Mouse (Mus musculus): ENCODE results near the gene Eif2b2. TPM values are rescaled to one million over a fixed set of nuclear protein-coding genes. Genes with fewer than 3 reads are reported as not detected.

The Eif2b2 gene
- polyA plus RNA-seq, 1 experiment from 2014 or later, result 64.9 TPM

DNA sequence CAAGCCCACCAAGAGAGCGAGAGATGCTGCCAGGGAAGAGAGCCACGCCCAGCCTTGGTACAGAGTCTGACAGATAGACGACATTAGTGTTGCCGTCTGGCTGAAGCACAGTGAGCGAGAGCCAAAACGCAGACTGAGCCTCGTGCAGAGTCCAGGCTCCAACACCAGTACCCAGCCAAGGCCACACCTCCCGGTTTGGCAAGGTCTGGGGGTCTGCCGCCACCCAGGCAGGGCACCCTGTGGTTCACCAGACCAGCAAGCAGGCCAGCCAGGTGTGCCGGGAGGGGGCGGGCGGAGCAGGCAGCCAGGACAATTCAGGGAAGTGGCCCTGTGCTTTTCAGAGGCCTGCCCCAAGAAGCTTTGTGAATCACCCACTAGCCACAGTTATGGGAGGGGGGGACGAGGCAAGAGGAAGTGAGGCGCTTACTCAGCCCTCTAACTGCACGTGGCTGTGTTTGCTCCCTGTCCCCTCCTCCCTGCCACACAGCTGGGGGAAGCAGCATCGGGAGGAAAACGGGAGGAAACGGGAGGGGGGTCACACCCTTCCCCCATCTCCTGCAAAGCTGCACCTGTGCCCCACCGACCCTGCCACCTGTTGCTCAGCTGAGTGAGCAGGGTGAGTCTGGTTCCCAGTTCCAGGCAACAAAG, 26.7 kb upstream of the Eif2b2 start:
- H3K36me3 ChIP-seq (ENCODE audit: insufficient read depth, low read length), result no peaks in the 10 kb centered on the region
- peak overlapping the region; percentile 22 for H3K4me2 ChIP-seq (replicated peaks; ENCODE audit: low read depth, low read length)
- H3K9ac ChIP-seq (replicated peaks; ENCODE audit: low read depth), result 0 out of 2 replicates have a peak overlapping the region, but pooled peaks have one; percentile 8
- no peaks in the 10 kb centered on the region for H3K9me3 ChIP-seq (ENCODE audit: low read length)
- peak; percentile 60 for ATAC-seq
- peak; percentile 81 for DNase-seq (ENCODE audit: low spot score)
- H3K4me3 ChIP-seq (ENCODE audit: low read depth, low read length), result no peak overlapping the region
- no peak overlapping the region for H3K27ac ChIP-seq (ENCODE audit: low read length)
- no peak for TF ChIP-seq EP300 (IDR thresholded peaks at IDR 0.05)
- 20% methylated on average over 19 of the region's 19 CpGs for WGBS
- H3K27me3 ChIP-seq (replicated peaks; ENCODE audit: insufficient read depth, low read length), result no peaks in the 10 kb centered on the region
- H3K4me1 ChIP-seq (ENCODE audit: insufficient read depth, low read depth, low read length), result peaks cover 2% of the 10 kb centered on the region; the same call in 1 of the 2 replicates

DNA sequence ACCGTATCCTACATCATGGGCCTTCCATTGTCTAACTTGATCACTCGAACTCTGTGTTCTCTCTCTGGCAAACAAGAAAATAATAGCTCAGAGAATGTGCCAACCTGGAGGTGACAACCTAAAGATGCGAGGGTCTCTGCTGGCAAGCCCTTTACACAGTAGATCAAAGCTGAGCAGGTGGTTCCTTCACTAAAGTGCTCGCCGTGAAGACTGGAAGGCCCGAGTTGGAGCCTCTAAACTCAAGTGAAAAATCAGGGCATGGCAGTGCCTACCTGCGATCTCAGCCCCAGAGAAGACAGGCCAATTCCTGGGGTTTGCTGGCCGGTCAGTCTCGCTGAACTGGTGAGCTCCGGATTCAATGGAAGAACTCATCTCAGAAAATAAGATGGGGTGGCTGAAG, 26.1 kb upstream of the Eif2b2 start:
- TF ChIP-seq EP300 (IDR thresholded peaks at IDR 0.05), result no peak
- TF ChIP-seq CTCF (IDR thresholded peaks at IDR 0.05), result no peak
- Histone ChIP-seq H3K36me3 (ENCODE audit: insufficient read depth, low read length) (no peaks in the 10 kb centered on the region), H3K27ac (ENCODE audit: low read length) (no peak overlapping the region), H3K27me3 (replicated peaks; ENCODE audit: insufficient read depth, low read length) (no peaks in the 10 kb centered on the region), H3K4me3 (ENCODE audit: low read depth, low read length) (no peak overlapping the region), H3K4me2 (replicated peaks; ENCODE audit: low read depth, low read length) (no peak overlapping the region), H3K9ac (replicated peaks; ENCODE audit: low read depth) (no peak overlapping the region), H3K9me3 (ENCODE audit: low read length) (no peaks in the 10 kb centered on the region), H3K4me1 (ENCODE audit: insufficient read depth, low read depth, low read length) (peaks cover 2% of the 10 kb centered on the region; the same call in 1 of the 2 replicates)
- no peak for DNase-seq (ENCODE audit: low spot score)
- no peak for ATAC-seq
- 84% methylated on average over 10 of the region's 10 CpGs for WGBS

- Histone ChIP-seq H3K9me3 (ENCODE audit: low read length) (no peaks in the 10 kb centered on the region), H3K36me3 (ENCODE audit: insufficient read depth, low read length) (no peaks in the 10 kb centered on the region), H3K4me1 (ENCODE audit: insufficient read depth, low read depth, low read length) (peaks cover 2% of the 10 kb centered on the region; the same call in 1 of the 2 replicates), H3K4me3 (ENCODE audit: low read depth, low read length) (no peak overlapping the region), H3K9ac (replicated peaks; ENCODE audit: low read depth) (no peak overlapping the region), H3K27me3 (replicated peaks; ENCODE audit: insufficient read depth, low read length) (no peaks in the 10 kb centered on the region), H3K27ac (ENCODE audit: low read length) (peak overlapping the region; percentile 51), H3K4me2 (replicated peaks; ENCODE audit: low read depth, low read length) (no peak overlapping the region)
- WGBS, result 73% methylated on average over 11 of the region's 11 CpGs
- TF ChIP-seq EP300 (IDR thresholded peaks at IDR 0.05), result no peak
- TF ChIP-seq CTCF (IDR thresholded peaks at IDR 0.05), result no peak
- no peak for ATAC-seq
- no peak for DNase-seq (ENCODE audit: low spot score)
These were observed 25.2 kb upstream of the Eif2b2 start for GRCm38 (mm10) chr12:85193923-85194622.

DNA sequence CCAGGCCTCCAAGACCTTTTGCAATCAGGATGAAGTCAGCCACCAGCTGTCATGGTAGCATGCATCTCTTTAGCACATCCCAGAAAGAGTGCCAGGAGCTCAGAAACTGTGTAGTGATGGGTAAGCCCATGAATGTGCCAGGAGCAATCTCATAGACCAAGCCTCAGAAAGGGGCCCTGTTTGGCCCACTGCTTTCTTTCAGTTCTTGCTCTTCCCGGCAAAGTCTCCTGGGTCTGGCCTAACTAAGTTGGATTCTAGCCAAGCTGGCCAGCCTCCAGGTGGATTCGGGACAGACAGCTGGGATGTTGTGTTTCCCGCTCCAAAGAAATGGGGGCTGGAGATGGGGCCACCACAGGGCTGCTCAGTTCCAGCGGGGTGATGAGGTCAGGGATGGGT, 24.7 kb upstream of the Eif2b2 start:
- DNase-seq (ENCODE audit: low spot score) (peak; percentile 85), ATAC-seq (peak; percentile 80)
- H3K4me2 ChIP-seq (replicated peaks; ENCODE audit: low read depth, low read length), result no peak overlapping the region
- no peaks in the 10 kb centered on the region for H3K27me3 ChIP-seq (replicated peaks; ENCODE audit: insufficient read depth, low read length)
- H3K4me1 ChIP-seq (ENCODE audit: insufficient read depth, low read depth, low read length), result peaks cover 2% of the 10 kb centered on the region; the same call in 1 of the 2 replicates
- no peaks in the 10 kb centered on the region for H3K36me3 ChIP-seq (ENCODE audit: insufficient read depth, low read length)
- no peak overlapping the region for H3K9ac ChIP-seq (replicated peaks; ENCODE audit: low read depth)
- no peak overlapping the region for H3K4me3 ChIP-seq (ENCODE audit: low read depth, low read length)
- H3K9me3 ChIP-seq (ENCODE audit: low read length), result no peaks in the 10 kb centered on the region
- H3K27ac ChIP-seq (ENCODE audit: low read length), result no peak overlapping the region
- TF ChIP-seq EP300 (IDR thresholded peaks at IDR 0.05) (peak; percentile 65), CTCF (IDR thresholded peaks at IDR 0.05) (no peak)
- 19% methylated on average over 4 of the region's 4 CpGs for WGBS

GRCm38 (mm10) chr12:85195086-85195485, 24.2 kb upstream of the Eif2b2 start:
- Histone ChIP-seq H3K27me3 (replicated peaks; ENCODE audit: insufficient read depth, low read length) (no peaks in the 10 kb centered on the region), H3K9ac (replicated peaks; ENCODE audit: low read depth) (no peak overlapping the region), H3K36me3 (ENCODE audit: insufficient read depth, low read length) (no peaks in the 10 kb centered on the region), H3K9me3 (ENCODE audit: low read length) (no peaks in the 10 kb centered on the region), H3K4me2 (replicated peaks; ENCODE audit: low read depth, low read length) (no peak overlapping the region), H3K4me1 (ENCODE audit: insufficient read depth, low read depth, low read length) (peaks cover 2% of the 10 kb centered on the region; the same call in 1 of the 2 replicates), H3K4me3 (ENCODE audit: low read depth, low read length) (no peak overlapping the region), H3K27ac (ENCODE audit: low read length) (no peak overlapping the region)
- no peak for TF ChIP-seq EP300 (IDR thresholded peaks at IDR 0.05)
- no peak for TF ChIP-seq CTCF (IDR thresholded peaks at IDR 0.05)
- DNase-seq (ENCODE audit: low spot score) (no peak), ATAC-seq (peak; percentile 7; the same call in 1 of the 2 replicates)
- WGBS, result 37% methylated on average over 5 of the region's 5 CpGs

DNA sequence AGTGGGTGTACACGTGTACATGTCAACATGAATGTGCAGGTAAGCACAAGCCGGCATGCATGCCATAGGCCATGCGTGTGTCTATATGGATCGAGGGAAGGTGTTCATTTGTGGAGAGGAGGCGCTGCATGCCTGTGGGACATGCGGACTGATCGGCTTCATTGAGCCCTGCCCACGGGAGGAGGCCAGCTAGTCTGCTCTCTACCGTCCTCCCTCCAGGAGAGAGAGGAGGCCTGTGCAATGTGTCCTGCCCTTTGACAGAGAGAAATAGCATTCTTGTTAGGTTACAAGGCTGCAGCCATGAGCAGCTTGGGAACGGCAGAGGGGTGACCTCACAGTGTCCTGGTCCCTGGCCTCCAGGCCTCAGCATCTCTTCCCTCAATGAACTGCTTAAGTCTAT, 23.1 kb upstream of the Eif2b2 start:
- H3K4me1 ChIP-seq (ENCODE audit: insufficient read depth, low read depth, low read length), result peaks cover 3% of the 10 kb centered on the region; the same call in 1 of the 2 replicates
- DNase-seq (ENCODE audit: low spot score), result no peak
- ATAC-seq, result no peak

More for the DNA sequence above, 23.1 kb upstream of the Eif2b2 start:
- no peak overlapping the region for H3K9ac ChIP-seq (replicated peaks; ENCODE audit: low read depth)
- H3K36me3 ChIP-seq (ENCODE audit: insufficient read depth, low read length), result no peaks in the 10 kb centered on the region
- no peak overlapping the region for H3K27ac ChIP-seq (ENCODE audit: low read length)
- no peaks in the 10 kb centered on the region for H3K9me3 ChIP-seq (ENCODE audit: low read length)
- H3K4me3 ChIP-seq (ENCODE audit: low read depth, low read length), result no peak overlapping the region
- no peaks in the 10 kb centered on the region for H3K27me3 ChIP-seq (replicated peaks; ENCODE audit: insufficient read depth, low read length)
- no peak overlapping the region for H3K4me2 ChIP-seq (replicated peaks; ENCODE audit: low read depth, low read length)
- TF ChIP-seq CTCF (IDR thresholded peaks at IDR 0.05), result no peak
- TF ChIP-seq EP300 (IDR thresholded peaks at IDR 0.05), result no peak
- WGBS, result 83% methylated on average over 10 of the region's 10 CpGs

Measured in lung, postnatal 0 days (tissue).